Mouse (Mus musculus) erythroblast, adult 5-6 weeks (primary cell): ENCODE results near the gene Arhgef11. TPM values are rescaled to one million over a fixed set of nuclear protein-coding genes. Genes with fewer than 3 reads are reported as not detected.

Experiments
- ATAC-seq: replicated peaks from 2 replicates; pipeline ENCODE4 v1.8.0; 2016; ENCODE audit warnings: moderate number of reproducible peaks, mild to moderate bottlenecking, moderate TSS enrichment, inconsistent platforms; ENCODE audit not compliant: poor library complexity, low FRiP score, severe bottlenecking
- total RNA-seq, 2 experiments: library from RNA; stranded (forward) in 1 of 2; stranded (reverse) in 1 of 2; fragments of 150-400 nt in 1 of 2; fragments of 200-764, 138-1000 nt in 1 of 2; gene quantifications; 2 replicates each; pipeline versions ENCODE4 v1.2.3 to v1.2.4; 2015 to 2017; ENCODE audit warnings: low replicate concordance in 2 of 2

The Arhgef11 gene
- total RNA-seq, 2 experiments from 2014 or later = 1.9 to 2.2 TPM

- ATAC-seq = no peak
These were observed 42.5 kb downstream of the Arhgef11 start for GRCm38 (mm10) chr3:87659692-87660429.

GRCm38 (mm10) chr3:87660479-87660878, 43.1 kb downstream of the Arhgef11 start:
- no peak for ATAC-seq

DNA sequence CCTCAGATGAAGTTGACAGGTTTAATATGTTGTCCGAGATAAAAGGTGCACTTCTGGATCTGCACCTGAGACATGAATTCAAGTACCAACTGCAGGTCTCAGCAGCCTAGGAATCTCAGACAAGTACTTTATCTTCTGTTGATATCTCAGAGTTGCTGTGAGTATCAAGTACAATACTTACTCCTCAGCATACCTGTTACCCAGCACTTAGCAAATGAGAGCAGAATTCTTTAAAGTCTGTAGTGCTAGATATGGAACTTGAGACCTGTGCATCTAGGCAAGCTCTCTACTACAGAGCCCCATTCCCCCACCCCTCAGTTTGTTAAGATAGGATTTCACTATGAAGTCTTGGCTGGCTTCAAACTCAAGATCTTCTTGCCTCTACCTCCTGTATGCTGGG, 43.9 kb downstream of the Arhgef11 start:
- no peak for ATAC-seq

- no peak for ATAC-seq
These were observed 101.2 kb downstream of the Arhgef11 start for GRCm38 (mm10) chr3:87718525-87718924.

DNA sequence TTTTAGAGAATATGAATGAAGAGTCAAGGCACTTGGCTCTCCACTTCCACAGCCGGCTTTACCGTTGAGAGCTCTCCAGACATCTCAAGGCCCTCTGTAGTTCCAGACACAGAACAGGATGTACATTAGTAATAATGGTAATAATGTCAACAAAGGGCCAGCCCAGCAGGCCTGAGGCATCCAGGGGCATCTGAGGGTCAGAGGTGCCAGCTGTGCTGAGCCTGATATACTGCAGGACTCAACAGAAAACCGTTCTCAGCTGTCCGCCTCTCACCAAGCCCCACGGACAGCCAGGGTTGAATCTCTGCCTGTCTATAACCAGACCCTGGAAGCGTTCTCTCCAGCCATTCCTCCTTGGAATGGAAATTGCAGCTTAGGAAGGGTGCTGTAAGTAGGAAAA, 107.2 kb downstream of the Arhgef11 start:
- no peak for ATAC-seq

DNA sequence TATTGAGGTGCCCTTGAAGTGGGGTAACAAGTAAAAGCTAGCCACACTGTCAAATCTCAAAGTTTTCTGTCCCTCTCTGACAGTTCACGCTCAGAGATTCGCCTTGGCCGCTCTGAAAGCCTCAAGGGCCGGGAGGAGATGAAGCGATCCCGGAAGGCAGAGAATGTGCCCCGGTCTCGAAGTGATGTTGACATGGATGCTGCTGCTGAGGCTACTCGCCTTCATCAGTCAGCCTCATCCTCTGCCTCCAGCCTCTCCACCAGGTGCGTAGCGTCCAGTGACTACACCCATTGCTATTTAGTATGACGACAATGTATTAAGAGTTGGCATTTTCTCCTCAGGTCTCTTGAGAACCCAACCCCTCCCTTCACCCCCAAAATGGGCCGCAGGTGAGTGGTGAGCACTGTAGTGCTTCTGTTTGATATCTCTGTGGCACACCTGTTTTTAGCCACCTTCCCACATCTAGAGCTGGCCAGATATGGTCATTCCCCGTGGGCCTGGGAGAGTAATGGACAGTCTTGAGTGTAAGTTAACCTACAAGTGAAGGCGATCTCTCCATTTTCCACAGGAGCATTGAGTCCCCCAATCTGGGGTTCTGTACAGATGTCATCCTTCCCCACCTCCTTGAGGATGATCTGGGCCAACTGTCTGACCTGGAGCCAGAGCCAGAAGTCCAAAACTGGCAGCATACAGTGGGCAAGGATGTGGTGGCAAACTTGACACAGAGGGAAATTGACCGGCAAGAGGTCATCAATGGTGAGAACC, 108.2 kb downstream of the Arhgef11 start:
- ATAC-seq = no peak

GRCm38 (mm10) chr3:87726191-87726590, 108.8 kb downstream of the Arhgef11 start:
- ATAC-seq = no peak

DNA sequence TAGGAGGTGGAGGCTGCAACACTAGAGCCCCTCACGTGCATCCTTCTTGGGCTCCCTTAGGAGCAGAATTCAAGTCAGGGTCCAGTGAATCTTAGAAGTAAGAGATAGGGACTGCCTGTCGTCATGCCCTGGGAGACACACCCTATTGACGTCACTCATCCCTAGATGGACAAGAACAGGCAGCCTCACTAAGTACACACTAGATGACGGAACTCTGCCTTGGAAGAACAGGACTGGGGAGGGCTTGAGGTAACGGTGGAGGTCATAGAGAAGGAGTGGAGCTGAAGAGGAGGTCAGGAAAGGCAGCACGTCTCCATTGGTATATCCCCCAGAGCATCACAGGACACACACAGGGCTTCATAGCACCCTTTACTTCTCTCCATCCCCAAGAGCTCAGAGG, 111.3 kb downstream of the Arhgef11 start:
- ATAC-seq = no peak

- no peak for ATAC-seq
These were observed 115.7 kb downstream of the Arhgef11 start for GRCm38 (mm10) chr3:87733098-87733497.

DNA sequence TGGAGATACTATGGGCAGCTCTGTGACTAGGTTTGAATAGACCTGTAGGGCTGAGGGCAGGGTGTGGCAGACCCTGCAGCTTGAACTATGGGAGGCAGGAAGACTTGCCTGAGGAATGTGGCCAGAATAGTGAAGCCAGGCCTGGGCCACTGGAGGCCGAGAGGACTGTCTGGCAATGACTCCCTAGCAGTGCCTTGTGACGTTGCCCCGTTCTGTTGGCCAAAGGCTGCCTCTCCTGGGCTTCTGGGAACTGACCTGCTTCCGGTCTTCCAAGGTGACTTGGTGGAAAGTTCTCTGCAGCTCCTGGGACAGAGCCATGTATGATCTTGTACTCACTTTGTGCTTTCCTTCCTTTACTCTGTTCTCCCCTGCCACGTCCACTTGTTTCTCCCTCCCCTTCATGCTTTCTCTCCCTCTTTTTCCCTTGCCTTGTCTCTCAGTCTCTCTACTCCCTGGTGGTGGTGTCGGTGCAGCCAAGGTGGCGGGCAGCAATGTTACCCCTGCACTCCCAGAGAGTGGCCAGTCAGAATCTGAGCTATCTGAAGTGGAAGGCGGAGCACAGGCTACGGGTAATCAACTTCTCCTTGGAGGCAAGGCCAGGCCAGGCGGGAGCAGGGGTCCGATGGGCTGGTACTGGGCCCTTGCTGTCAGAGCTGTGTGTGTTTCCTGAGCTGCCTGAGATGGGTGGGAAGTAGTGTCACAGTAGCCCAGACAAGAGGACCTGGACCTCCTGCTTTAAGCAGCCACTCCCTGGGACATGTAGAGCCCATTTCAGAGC, 116.8 kb downstream of the Arhgef11 start:
- no peak for ATAC-seq

GRCm38 (mm10) chr3:87735335-87735734, 118.0 kb downstream of the Arhgef11 start:
- no peak for ATAC-seq

DNA sequence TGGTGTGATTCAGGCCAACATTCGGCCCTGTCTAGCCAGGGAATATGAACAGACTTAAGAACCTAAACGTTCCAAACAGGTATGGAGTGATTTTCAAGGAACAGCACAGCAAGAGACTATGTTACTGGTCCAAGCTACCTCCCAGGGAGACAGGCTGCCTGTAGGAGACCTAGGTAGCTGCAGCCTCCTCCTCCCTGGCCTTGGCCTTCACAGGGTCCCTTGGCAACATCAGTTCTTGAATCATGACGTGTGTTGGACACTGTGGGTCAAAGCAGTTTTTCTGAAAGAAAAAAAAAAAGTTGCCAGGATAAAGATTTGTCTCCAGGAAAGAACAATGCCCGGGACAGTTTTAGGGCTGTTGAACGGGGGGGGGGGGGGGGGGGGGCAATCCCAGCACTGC, 121.5 kb downstream of the Arhgef11 start:
- ATAC-seq = no peak

GRCm38 (mm10) chr3:87742013-87742412, 124.7 kb downstream of the Arhgef11 start:
- ATAC-seq = no peak

DNA sequence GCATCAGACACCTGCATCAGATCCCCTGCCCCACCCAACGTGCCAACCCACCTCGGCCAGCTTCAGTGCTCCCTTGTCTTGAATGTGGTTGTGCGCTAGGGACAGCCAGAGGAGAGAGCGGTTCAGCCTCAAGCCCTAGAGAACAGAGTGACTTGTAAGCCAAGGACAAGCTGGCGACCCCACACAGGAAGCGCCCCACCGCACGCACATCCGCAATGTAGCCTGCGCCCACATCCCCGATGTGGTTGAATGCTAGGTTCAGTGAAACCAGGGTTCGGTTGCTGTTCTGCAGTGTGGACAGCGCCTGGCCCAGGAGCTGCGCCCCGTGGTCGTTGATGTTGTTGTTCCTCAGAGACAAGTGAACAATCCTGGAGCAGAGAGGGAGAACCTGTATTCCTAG, 125.4 kb downstream of the Arhgef11 start:
- ATAC-seq = no peak

DNA sequence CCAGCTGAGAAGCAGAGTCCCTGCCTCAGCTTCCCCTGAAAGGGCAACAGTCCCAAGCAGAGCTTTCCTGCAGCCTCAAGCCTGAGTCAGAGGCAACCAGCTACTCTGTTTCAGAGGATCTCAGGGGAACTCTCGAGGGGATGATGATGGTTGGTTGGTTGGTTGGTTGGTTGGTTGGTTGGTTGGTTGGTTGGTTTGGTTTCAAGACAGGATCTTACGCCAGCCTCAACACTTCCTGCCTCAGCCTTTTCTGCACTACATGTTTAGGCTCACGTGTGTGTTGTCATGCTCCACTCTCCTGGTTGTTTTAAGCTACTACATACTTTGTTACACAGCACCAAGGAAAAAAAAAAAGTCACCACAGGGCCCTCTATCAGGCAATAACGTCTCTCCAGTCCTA, 126.6 kb downstream of the Arhgef11 start:
- ATAC-seq = no peak

DNA sequence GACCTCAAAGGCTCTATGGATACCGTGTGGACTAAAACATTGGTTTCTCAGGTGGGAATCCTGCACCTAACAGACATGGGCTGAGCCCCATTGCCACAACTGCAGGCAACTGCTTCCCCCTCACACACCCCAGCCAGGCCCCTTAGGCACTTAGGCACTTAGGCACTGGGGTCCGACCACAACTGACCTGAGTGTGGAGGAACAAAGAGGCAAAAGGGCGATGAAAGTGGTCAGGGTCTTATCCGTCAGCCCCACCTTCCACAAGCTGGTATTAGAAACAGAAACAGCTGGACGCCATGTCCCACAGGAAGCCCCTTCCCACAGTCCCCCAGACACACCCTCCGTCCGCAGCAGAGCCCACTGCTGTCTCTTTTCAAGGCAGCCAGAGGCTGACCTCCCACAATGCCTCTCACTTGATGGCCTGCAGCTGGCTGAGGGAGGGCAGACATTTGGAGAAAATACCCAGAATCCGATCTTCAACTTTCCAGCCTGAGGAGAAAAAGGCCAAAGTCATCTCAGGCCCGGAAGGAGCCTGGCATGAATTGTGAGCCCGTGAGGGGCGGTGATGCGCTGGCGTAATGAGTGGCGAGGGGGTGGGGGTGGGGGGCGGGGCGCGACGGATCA, 127.8 kb downstream of the Arhgef11 start:
- ATAC-seq = no peak

DNA sequence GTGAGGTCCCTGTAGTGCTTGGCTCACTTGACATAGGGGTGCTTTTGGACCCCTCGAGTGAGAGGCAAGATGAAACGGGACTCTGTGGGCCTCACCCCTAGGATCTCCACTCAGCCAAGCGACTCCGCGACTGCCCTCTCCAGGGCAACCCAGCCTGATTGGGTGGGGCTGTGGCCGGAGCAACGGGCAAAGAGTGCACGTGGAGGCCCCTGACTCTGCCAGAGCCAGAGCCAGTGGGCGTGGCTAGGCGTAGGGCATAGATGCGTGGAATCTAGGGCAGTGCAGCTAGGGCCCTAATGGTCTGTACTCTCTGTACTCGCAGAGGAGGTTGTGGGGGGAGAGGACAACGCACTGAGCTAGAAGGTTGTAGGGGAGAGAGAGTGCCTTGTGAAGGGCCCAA, 131.1 kb downstream of the Arhgef11 start, which contains the start of gene Lrrc71:
TSS of gene Lrrc71 (minus strand) at position 195 of the 400 bp plus-strand sequence.
- no peak for ATAC-seq

DNA sequence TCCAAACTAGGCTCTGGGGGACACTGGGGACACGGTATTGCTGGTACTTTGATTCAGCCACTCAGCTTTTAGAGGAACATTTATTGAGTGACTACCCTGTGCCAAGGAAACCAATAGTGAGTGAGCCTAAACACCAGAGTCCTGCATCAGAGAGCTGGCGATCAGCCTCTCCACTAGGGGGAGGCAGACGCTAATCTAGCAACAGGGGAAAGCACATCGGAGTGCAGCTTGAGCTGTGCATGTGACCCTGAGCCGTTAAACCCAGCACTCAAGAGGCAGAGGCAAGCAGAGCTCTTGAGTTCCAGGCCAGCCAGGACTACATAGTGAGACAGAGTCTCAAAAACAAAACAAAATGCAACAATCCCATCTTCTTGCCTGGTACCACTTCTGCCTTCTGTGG, 131.7 kb downstream of the Arhgef11 start:
- no peak for ATAC-seq

- no peak for ATAC-seq
These were observed 132.6 kb downstream of the Arhgef11 start for GRCm38 (mm10) chr3:87749977-87750376.

GRCm38 (mm10) chr3:87752567-87752966, 135.2 kb downstream of the Arhgef11 start:
- no peak for ATAC-seq
